Mouse (Mus musculus): Measurements from ENCODE around the gene Adgrg2. TPM values are rescaled to one million over a fixed set of nuclear protein-coding genes. Genes with fewer than 3 reads are reported as not detected.

Gene Adgrg2
- 0.66 and 0.69 TPM in 2 replicates for polyA plus RNA-seq (2016; fragmentation: Nextera tagmentation; extraction: Ambion mirVana)

DNA sequence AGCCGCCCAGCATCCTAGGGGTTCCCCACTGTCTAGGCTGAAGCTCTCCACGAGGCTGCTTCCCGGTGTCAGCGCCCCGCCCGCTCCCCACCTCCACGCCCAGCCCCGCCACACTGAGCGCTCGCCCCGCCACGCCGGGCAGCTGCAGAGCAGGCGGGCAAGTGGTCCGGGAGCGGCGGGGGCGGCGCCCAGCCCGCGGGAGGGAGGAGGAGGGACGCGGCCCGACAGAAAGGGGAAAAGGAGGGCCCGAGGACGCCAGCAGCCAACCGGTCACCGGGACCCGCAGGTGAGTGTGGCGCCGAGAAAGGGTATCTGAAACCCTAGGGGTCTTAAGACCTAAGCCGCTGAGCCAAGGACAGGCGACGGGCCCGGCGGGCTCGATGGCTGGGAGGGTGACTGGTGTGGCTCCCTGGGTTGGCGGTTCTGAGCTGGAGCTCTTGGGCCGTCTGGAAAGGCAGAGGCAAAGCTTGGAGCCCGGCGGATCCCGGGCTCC is at the start of gene Adgrg2:
Gene Adgrg2, plus strand, starts transcription at position 227 of the 493 bp plus-strand sequence.
- Histone ChIP-seq H3K9me3 (no peaks in the 10 kb centered on the region), H3K4me3 (peak within 1 kb of the TSS; percentile 59), H3K27me3 (ENCODE audit: poor library complexity, severe bottlenecking) (peaks cover 88% of the 10 kb centered on the region), H3K27ac (peak within 1 kb of the TSS; percentile 68), H3K4me1 (no peaks in the 10 kb centered on the region), H3K36me3 (replicated peaks) (no peaks in the 10 kb centered on the region)
- WGBS, result 18% methylated on average over 39 of the region's 42 CpGs
- DNase-seq (ENCODE audit: extremely low spot score, low spot score), result peak; percentile 15

DNA sequence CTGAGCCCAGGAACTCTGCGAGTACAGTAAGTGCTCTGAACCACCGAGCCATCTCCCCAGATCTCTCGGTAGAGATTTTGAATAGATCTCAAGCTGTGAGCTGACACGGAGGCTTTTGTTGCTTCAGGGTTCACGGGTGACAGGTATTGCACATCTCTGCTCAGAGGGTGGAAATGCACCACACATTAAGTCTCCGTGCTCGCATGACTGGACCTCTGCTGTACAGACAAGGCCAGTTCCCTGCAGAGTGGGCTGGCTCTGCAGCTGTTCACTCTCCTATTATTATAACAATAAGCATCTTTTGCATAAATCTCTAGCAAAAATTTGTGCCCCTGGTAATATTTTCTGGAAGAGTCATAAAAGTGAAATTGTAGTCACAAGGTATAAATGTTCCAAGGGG is 39.5 kb upstream of the Adgrg2 start:
- no peak overlapping the region for H3K4me3 ChIP-seq
- peaks cover 20% of the 10 kb centered on the region for H3K4me1 ChIP-seq
- peaks cover 87% of the 10 kb centered on the region for H3K27me3 ChIP-seq (ENCODE audit: poor library complexity, severe bottlenecking)
- no peak overlapping the region for H3K27ac ChIP-seq
- no peaks in the 10 kb centered on the region for H3K36me3 ChIP-seq (replicated peaks)
- DNase-seq (ENCODE audit: extremely low spot score, low spot score), result no peak
- no peaks in the 10 kb centered on the region for H3K9me3 ChIP-seq
- 67% methylated on average over 7 of the region's 7 CpGs for WGBS

- Histone ChIP-seq H3K4me1 (peaks cover 20% of the 10 kb centered on the region), H3K9me3 (no peaks in the 10 kb centered on the region), H3K4me3 (no peak overlapping the region), H3K27me3 (ENCODE audit: poor library complexity, severe bottlenecking) (peaks cover 94% of the 10 kb centered on the region), H3K36me3 (replicated peaks) (no peaks in the 10 kb centered on the region), H3K27ac (peak overlapping the region; percentile 44; the same call in 1 of the 2 replicates)
- WGBS, result 27% methylated on average over 1 of the region's 1 CpGs
- DNase-seq (ENCODE audit: extremely low spot score, low spot score), result no peak
Measured at GRCm38 (mm10) chrX:160351967-160352677, 38.4 kb upstream of the Adgrg2 start.

GRCm38 (mm10) chrX:160384748-160385501 is 5.6 kb upstream of the Adgrg2 start:
- H3K4me1 ChIP-seq, result no peaks in the 10 kb centered on the region
- H3K4me3 ChIP-seq, result no peak overlapping the region
- H3K27me3 ChIP-seq (ENCODE audit: poor library complexity, severe bottlenecking), result peaks cover 95% of the 10 kb centered on the region
- no peak for DNase-seq (ENCODE audit: extremely low spot score, low spot score)
- 84% methylated on average over 6 of the region's 6 CpGs for WGBS
- H3K27ac ChIP-seq, result no peak overlapping the region
- no peaks in the 10 kb centered on the region for H3K36me3 ChIP-seq (replicated peaks)
- no peaks in the 10 kb centered on the region for H3K9me3 ChIP-seq

DNA sequence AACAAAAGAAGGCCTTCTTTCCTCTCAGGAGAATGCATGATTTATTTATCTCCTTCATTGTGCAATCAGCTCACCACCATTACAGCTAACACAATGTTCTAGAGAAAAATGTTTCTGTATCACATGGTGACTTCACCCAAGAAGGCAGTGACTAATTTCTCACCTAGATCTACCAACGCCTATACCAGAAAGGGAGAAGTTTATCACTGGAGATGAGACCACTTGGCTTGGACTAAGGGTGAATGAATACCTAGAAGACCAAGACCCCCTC is 5.1 kb upstream of the Adgrg2 start:
- peaks cover 95% of the 10 kb centered on the region for H3K27me3 ChIP-seq (ENCODE audit: poor library complexity, severe bottlenecking)
- 88% methylated on average over 1 of the region's 1 CpGs for WGBS

DNA sequence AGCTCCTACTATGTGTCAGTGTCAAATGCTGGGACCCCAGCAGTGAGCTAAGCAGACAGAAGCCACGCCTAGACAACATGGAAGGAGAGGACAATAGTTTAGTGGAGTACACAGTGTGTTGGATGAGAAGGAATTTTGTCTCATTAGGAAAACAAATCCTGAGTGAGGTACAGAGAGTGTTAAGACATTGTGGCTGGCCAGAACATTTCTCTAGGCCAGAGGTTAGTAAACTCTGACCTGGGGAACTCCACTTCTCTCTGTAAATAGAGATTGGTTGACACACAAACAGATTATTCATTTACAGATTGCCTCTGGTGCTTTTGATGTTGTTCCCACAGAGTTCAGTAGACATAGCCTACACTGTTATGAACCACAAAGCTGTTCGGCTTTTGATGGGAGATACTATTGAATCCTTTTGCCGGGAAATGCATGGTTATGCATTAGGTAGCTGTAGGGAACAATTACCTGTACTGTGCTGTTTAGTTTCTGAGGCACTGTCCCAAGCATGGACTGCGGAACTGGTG is 22.5 kb downstream of the Adgrg2 start:
- Histone ChIP-seq H3K4me1 (no peaks in the 10 kb centered on the region), H3K9me3 (no peaks in the 10 kb centered on the region), H3K4me3 (no peak overlapping the region), H3K36me3 (replicated peaks) (no peaks in the 10 kb centered on the region), H3K27ac (no peak overlapping the region), H3K27me3 (ENCODE audit: poor library complexity, severe bottlenecking) (peaks cover 89% of the 10 kb centered on the region)
- WGBS, result 80% methylated on average over 4 of the region's 4 CpGs
- DNase-seq (ENCODE audit: extremely low spot score, low spot score), result no peak

More for the DNA sequence above, 5.1 kb upstream of the Adgrg2 start:
- no peak for DNase-seq (ENCODE audit: extremely low spot score, low spot score)
- Histone ChIP-seq H3K4me3 (no peak overlapping the region), H3K9me3 (no peaks in the 10 kb centered on the region), H3K36me3 (replicated peaks) (no peaks in the 10 kb centered on the region), H3K27ac (no peak overlapping the region), H3K4me1 (no peaks in the 10 kb centered on the region)

DNA sequence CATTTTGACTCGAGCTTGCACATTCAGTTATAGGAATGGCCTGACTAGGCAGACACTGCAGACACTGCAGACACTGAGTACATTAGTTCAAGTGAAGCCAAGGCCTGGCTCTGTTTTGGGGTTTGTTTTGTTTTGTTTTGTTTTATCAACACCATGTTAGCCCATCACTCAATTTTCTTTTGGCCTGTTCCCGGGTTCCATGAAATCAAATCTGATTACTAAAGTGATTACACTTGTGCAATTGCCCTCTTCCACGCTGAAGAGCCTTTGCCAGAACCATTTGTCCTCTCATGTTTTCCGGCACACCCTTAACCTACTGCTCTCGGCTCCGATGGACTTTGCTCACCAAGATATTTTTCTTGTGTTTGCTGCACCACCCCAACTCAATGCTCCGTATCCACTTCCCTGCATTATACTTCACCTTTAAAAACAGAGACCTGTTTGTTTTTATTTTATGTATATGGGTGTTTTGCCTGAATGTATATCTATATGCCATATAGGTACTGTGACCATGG is 23.4 kb downstream of the Adgrg2 start:
- H3K4me3 ChIP-seq, result no peak overlapping the region
- WGBS, result 94% methylated on average over 7 of the region's 7 CpGs
- H3K9me3 ChIP-seq, result no peaks in the 10 kb centered on the region
- no peak for DNase-seq (ENCODE audit: extremely low spot score, low spot score)
- no peaks in the 10 kb centered on the region for H3K36me3 ChIP-seq (replicated peaks)
- H3K27me3 ChIP-seq (ENCODE audit: poor library complexity, severe bottlenecking), result peaks cover 89% of the 10 kb centered on the region
- H3K27ac ChIP-seq, result no peak overlapping the region
- no peaks in the 10 kb centered on the region for H3K4me1 ChIP-seq

- 87% methylated on average over 7 of the region's 7 CpGs for WGBS
- no peak for DNase-seq (ENCODE audit: extremely low spot score, low spot score)
- H3K27ac ChIP-seq, result no peak overlapping the region
- H3K36me3 ChIP-seq (replicated peaks), result no peaks in the 10 kb centered on the region
- no peaks in the 10 kb centered on the region for H3K9me3 ChIP-seq
- peaks cover 95% of the 10 kb centered on the region for H3K27me3 ChIP-seq (ENCODE audit: poor library complexity, severe bottlenecking)
- H3K4me1 ChIP-seq, result no peaks in the 10 kb centered on the region
- H3K4me3 ChIP-seq, result no peak overlapping the region
Measured at GRCm38 (mm10) chrX:160418397-160418796, 27.9 kb downstream of the Adgrg2 start.

DNA sequence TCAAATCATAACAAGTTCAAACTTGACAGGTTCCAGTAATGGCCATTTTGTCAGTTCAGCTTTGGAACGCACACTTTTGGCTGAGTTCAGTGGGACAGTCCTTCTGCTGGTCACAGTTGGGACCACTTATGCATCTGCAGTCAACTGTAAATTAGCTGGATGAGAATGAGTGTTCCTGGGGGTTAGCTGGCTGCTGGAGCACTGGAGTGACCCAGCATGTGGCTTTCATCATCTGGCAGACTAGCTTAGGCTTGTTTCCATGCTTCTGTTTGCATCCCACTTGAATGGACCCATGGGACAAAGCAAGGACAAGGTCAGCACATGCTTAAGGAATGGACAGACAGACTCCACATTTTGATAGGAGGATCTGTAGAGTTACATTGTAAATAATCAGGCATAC is 33.2 kb downstream of the Adgrg2 start:
- Histone ChIP-seq H3K27me3 (ENCODE audit: poor library complexity, severe bottlenecking) (peaks cover 92% of the 10 kb centered on the region), H3K27ac (no peak overlapping the region), H3K36me3 (replicated peaks) (no peaks in the 10 kb centered on the region), H3K4me1 (no peaks in the 10 kb centered on the region), H3K9me3 (no peaks in the 10 kb centered on the region), H3K4me3 (no peak overlapping the region)
- no peak for DNase-seq (ENCODE audit: extremely low spot score, low spot score)
- WGBS, result 89% methylated on average over 1 of the region's 1 CpGs

DNA sequence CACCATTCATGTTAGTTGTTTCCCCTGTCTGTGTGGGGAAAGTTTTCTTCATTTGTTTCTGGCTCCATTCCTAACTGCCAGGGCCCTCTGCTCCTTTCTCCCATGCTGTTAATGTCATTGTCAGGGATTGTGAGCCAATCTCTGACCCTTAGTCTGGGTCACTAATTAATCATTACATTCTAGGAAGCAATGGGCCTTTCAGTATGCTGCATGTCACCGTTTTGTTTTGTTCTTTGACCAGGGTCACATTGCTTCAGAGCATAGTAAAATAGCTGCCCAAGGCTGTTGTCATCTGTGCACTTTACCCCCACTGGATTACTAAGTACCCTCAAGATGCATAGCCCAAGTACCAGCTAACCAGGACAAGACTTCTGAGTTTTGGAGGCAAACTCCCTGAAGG is 36.0 kb downstream of the Adgrg2 start:
- DNase-seq (ENCODE audit: extremely low spot score, low spot score), result no peak
- Histone ChIP-seq H3K4me1 (peaks cover 13% of the 10 kb centered on the region; the same call in 1 of the 2 replicates), H3K27ac (no peak overlapping the region), H3K9me3 (no peaks in the 10 kb centered on the region), H3K4me3 (no peak overlapping the region), H3K36me3 (replicated peaks) (no peaks in the 10 kb centered on the region), H3K27me3 (ENCODE audit: poor library complexity, severe bottlenecking) (peaks cover 91% of the 10 kb centered on the region)
- 35% methylated on average over 1 of the region's 1 CpGs for WGBS

DNA sequence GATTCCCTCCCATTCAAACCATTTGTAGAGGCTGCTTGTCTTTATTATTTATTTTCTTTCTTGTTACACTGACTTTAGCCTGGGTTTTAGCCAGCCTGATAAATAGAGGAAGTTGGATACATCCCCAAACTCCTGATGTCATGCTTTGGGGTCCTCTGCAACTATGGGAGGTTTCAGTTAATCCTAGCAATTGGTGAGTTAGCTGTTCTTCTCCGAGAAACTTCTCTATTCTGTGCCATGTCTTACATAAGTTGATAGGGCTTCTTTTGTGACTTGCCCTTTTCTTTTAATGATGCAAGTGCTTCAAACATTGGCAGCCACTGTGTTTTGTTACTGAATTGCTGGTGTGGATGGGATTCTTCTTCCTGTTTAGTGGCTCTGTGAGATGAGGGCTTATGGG is 36.4 kb downstream of the Adgrg2 start:
- WGBS, result 93% methylated on average over 1 of the region's 1 CpGs
- no peaks in the 10 kb centered on the region for H3K9me3 ChIP-seq
- H3K4me3 ChIP-seq, result no peak overlapping the region
- peaks cover 87% of the 10 kb centered on the region for H3K27me3 ChIP-seq (ENCODE audit: poor library complexity, severe bottlenecking)
- H3K4me1 ChIP-seq, result peaks cover 13% of the 10 kb centered on the region; the same call in 1 of the 2 replicates
- H3K27ac ChIP-seq, result no peak overlapping the region
- no peak for DNase-seq (ENCODE audit: extremely low spot score, low spot score)
- H3K36me3 ChIP-seq (replicated peaks), result no peaks in the 10 kb centered on the region

- Histone ChIP-seq H3K4me1 (peaks cover 13% of the 10 kb centered on the region; the same call in 1 of the 2 replicates), H3K9me3 (no peaks in the 10 kb centered on the region), H3K4me3 (no peak overlapping the region), H3K36me3 (replicated peaks) (no peaks in the 10 kb centered on the region), H3K27ac (no peak overlapping the region), H3K27me3 (ENCODE audit: poor library complexity, severe bottlenecking) (peaks cover 71% of the 10 kb centered on the region)
- no peak for DNase-seq (ENCODE audit: extremely low spot score, low spot score)
- WGBS, result 96% methylated on average over 7 of the region's 7 CpGs
Measured at GRCm38 (mm10) chrX:160432192-160432591, 41.7 kb downstream of the Adgrg2 start.

DNA sequence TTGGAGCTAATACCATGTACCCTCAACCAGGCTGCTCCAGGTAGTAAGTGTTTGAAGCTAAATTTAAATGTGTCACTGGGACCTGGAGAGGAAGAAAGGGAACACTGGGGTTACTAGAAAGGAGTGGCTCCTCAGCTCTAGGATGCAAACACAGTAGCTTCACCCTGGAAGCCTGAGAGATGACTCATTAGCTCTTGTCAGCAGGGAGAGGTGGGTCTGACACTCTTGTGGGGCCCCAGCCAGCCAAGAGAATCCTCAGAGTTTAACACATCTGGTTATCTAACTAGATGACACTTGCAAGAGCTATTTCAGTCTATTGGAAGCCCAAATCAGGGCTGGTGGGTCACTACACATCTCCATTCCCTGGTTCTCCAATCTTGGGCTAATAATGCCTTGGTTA is 50.8 kb downstream of the Adgrg2 start:
- Histone ChIP-seq H3K9me3 (no peaks in the 10 kb centered on the region), H3K27me3 (ENCODE audit: poor library complexity, severe bottlenecking) (peaks cover 86% of the 10 kb centered on the region)

More for the DNA sequence above, 50.8 kb downstream of the Adgrg2 start:
- no peaks in the 10 kb centered on the region for H3K4me1 ChIP-seq
- H3K4me3 ChIP-seq, result no peak overlapping the region
- no peak overlapping the region for H3K27ac ChIP-seq
- no peak for DNase-seq (ENCODE audit: extremely low spot score, low spot score)
- no peaks in the 10 kb centered on the region for H3K36me3 ChIP-seq (replicated peaks)
